Mouse (Mus musculus) adrenal gland, adult (tissue): ENCODE data around the gene Stox2.
"Not testable (repeated sequence)": the region's sequence is repeated elsewhere in the genome, so short reads cannot be mapped to it uniquely, and the experiment has no call there.

ENCODE experiments used
- DNase-seq, 2 experiments: peaks; one replicate each; pipeline ENCODE4 v3.0.0; 2022 to 2023; ENCODE audit warnings: low spot score in 1 of 2; ENCODE audit not compliant: inconsistent age in 2 of 2

Gene Stox2

DNA sequence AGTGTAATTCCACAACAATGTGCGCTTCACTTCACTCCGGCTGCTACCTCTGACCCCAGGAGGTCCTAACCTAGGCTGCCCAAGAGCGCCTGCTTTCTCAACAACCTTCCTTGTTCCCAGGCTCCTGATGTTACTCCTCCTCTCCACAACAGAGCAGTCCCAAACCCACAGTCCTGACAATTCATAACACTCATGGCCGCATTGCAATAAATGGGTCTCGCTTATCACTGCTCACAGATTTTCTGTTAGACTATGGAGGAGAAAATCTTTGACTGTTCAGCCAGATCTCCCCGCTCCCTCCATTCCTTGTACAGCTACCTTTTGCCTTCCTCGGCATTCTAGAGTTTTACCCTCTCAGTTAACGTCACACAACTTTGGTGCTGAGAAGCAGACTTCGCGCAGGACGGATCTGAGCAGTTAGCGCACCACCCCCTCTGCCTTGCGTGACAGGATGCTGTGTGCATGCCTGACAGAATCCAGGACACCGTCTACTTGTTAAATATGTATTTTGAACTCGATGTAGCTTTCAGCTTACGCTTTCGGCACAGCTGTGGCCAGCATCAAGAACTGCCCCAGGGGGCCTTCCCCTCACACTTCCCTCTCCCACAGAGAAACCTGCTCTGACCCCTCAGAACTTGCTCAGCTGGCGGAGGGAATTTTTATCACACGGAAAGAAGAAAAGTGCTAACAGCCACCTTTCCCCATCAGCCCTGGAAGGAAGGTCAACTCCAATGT lies at the start of gene Stox2:
Gene Stox2, minus strand, starts transcription at position 51 of the 735 bp plus-strand sequence.
- DNase-seq = no peak

DNA sequence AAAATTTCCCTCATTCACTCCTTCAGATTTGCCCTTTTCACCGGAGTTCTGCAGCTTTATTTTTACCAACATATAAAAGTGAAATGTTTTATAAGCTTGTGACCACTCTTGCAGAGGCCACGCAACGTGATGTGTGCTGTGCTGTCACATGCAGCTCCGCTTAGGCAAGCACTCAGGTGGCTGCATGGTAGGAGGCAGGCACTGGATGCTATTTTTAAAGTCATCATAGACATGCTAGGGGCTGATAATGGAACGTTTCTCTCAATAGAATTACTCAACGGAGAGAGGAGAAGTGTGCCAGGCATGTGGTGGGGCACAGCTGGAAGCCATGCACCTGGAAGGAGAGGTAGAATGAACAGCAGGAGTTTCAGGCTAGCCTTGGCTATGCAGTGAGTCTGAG lies 49.3 kb upstream of the Stox2 start:
- no peak for DNase-seq

DNA sequence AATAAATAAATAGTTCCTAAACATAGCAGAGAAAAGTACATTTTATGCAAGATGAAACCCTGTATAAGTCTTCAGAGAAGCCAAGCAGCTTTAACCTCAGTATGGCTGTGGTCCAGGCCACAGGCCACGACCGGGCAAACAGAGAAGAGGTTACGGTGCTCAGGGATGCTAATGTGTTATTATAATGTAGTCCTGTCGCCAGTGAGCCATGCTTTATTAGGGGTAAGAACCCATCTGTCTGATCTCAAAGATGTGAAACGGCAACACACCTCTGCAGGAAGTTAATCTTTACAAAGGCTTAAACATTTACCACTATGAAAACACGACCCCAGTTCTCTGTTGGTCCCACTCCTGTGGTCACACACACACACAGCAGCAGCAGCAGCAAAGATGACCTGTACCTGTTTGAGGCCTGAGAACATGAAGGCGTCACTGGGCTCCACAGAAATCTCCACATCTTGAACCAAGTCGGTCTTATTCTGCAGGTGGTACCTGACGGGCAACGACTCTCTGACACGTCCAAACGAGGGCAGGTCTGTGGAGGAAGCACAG lies 48.5 kb upstream of the Stox2 start:
- no peak for DNase-seq

DNA sequence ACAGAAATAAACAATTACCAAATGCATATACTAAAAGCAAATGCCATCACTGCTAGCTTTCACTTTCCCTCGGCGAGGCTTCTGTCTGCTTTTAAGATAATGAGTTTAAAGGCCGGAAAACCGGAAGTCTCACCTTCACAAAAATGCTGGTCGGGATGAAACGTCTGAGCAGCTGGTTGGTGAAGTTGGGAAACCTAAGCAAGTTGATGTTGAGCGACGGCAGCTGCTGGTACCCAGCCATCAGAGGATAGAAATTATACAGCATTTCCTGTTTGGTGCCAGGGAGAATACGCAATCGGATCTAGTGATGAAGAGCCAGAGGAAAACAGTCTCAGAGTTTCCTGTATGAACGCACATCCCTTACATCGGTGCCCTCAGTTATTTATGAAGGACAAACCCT lies 46.9 kb upstream of the Stox2 start:
- no peak for DNase-seq

DNA sequence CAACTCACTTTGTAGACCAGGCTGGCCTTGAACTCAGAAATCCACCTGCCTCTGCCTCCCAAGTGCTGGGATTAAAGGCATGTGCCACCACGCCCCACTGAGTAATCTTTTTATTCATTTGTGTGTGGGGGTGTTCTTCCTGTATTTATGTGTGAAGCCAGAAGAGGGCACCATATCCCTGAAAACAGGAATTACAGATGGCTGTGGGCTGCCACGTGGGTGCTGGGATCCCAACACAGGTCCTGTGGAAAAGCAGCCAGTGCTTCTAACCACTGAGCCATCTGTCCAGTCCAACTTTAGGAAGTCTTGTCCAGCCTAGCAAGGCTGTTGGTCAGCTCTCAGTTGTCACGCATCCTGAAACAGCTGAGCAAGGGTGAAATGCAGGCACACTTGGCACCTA lies 41.1 kb upstream of the Stox2 start:
- DNase-seq = no peak

DNA sequence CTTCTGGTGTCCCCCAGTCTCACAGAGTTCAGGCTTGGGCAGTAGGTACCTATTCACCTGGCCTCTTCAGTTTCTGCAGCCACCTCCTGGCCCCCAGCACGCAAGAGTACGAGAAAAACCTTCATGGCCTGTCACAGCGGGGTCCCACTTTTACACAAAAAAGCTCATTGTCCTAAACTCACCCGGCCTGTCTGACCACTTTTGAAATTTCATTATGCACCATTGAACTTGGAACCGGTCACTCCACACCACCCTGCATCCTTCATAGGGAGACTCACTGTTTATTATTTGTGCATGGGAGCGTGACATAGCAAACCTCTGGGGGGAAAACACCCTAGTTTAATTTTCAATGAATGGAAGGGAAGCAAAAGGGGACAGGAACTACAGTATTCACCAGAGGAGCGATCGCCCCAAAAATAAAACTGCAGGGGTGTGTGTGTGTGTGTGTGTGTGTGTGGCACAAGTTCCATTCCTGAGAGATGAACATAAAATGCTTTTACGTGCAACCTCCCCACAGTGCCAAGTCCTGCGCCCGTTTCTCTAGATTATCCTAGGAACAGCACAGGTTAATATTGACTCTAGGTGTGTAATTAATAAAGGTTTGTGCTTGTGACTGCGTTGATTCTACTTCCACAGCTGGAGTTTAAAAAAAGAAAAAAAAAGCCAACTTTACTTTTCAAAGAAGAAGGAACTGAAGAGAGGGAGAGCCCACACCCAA lies 36.4 kb upstream of the Stox2 start:
- DNase-seq = no peak

DNA sequence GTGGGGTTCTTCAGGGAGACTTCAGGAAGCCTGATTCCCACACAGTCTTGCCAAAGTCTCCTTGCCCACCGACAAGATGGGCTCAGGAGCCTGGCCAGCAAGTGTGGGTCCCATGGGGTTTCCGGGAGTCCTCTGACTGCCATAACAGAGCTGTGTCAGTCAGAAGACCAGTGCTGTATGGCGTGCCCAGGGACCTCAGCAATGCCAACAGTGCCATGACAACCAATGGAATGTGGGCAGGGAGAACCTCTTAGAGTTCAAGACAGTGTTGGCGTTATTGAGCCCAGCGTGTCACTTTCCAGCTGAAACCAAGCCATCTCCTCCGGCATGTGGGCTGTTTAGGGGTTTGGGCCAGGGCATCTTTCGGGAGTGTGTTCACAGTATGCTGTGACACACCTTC lies 33.9 kb upstream of the Stox2 start:
- DNase-seq = no peak

DNA sequence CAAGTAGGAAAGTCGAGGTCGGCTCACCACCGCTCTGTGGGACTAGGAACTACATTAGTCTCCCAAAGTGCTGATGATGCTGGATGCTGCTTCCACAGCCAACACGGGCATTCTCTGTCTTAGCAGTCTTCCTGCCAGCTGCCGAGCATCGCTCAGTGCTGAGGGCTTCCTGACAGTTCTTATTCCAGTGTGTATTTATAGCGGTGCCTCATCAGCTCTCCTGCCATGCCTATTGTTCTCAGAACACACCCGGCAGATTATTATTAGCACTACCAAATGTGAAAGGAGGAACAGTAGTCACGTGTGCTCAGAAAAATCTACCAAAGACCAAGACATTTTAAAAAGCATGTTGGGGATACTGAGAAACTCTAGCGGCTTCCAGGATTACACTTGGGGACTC lies 15.5 kb upstream of the Stox2 start:
- peak; percentile 24 to 41 for DNase-seq

DNA sequence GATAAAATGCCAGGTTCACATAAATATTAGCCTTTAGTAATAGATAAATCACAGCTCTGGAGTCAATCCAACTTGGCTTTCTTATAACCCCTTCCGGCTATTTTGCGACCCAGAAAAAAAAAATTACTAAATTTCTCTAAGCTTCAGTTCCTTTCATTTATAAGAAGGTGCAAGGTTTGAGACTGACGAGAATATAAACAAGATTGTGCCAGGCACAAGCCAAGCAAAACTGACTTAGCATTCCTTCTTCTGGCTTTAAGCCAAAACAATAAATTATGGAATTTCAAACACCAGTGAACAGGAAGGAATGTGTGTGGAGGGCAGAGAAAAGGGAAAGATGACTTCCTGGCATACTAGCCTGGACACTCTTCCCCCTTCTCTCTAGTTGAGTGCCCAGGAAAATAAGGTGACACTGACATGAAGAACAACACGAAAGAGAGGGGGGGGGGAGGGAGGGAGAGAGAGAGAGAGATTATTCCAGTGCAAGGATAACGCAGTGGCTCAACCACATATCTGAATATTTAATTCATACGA lies 13.1 kb upstream of the Stox2 start:
- DNase-seq = peak in 1 of 2 experiments; percentile 23

DNA sequence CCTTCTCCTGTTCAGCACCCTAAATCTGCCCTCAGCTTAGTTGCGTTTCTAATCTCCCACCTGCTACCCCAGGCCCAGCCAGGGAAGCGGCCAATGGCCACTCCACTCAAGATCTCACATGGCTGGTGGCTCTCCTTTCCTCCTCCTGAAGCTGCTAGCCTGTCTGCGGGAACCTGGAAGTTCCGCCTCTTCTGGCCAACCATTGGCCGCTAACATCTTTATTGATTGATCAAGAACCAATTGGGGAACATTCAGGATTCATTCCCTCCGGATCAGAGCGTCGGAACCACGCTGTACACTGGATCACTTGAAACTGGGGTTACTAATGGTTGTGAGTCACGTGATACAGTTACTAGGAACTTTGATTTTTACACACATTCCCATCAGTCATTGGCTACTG lies 12.4 kb upstream of the Stox2 start:
- DNase-seq = peak in 1 of 2 experiments; percentile 21

DNA sequence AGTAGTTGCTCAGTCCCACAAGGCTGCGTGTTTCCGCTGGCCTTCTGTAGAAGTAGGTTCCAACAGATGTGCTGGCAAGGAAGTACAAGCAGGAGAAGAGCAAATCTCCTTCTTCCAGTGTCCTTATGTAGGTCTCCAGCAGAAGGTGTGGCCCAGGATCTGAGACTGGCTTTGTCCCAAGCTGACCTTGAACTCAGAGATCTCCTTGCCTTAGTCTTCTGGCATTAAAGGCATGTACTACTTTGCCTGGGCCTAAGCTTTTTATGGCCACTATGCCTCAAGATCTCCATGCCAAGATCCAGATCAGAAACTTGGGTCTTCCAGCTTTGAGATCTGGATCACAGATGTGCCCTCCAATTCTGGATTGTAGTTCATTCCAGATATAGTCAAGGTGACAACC lies 3.0 kb upstream of the Stox2 start:
- DNase-seq = not testable (repeated sequence)

DNA sequence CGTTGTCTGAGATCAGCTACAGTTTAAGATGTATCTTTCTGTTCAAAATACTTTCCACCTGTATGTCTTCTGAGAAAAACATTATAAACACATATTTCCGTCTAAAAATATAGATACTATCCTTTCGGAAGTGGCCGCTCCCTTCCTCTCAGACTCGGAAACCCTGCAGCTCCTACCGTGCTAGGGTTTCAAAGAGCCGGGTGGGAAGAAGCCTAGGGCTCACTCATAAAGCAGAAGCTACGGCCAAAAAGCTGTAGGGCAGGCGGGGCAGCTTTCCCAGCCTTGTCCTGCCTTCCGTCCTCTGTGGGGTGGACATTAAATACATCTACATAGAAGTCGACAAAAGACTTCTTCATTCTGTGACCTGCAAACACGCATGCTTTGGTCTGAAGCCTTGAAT lies 6.9 kb downstream of the Stox2 start:
- no peak for DNase-seq

DNA sequence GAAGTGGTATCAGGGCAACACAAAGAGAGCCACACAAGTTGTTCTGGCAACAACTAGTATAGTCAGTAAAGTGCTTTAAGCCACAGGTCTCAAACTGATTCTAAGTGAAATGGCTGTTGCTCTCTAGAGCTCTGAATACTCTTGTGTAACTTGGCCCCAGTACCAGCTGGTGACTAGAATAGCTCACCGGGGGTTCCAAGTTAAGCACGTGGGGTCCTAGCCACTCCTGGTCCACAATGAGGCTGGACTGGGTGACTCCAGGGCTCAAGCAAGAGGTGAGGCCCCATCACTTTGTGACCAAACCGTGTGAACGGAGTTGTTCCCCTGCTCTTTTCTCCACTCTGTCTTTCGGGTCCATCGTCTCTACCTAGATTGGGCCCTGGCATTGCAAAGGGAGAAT lies 8.2 kb downstream of the Stox2 start:
- no peak for DNase-seq

DNA sequence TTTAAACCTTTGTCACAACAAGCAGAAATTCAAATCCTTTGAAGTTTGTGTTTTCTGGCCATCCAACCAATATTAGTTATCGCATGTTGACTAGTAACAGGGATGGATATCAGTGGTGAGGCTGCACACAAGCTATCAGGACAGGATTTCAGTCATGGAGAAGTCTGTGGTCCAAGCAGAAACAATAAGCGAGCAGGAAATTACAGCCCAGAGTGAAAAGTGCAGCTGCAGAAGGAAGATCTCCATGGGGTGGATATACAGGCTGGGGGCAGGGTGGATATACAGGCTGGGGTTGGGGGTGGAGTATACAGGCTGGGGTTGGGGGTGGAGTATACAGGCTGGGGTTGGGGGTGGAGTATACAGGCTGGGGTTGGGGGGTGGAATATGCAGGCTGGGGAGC lies 10.3 kb downstream of the Stox2 start:
- DNase-seq = no peak

DNA sequence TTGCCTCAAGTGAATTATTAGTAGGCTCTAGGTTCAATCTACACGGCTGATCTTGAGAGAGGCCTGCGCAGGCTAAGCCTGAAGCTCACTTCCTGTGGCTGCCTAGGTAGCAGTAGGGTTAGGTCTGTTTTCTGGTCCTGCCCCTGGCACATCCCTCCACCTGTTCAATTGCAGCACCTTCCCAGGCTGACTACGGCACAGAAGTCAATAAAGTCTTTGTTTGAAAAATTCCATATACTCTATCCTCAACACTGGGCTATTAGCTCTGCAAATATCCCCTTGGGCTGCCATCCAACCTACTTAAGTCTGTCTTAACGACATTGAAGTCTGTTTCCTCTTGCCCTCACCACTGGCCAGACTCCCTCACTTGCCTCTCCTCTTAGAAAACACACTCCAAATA lies 10.8 kb downstream of the Stox2 start:
- DNase-seq = no peak

DNA sequence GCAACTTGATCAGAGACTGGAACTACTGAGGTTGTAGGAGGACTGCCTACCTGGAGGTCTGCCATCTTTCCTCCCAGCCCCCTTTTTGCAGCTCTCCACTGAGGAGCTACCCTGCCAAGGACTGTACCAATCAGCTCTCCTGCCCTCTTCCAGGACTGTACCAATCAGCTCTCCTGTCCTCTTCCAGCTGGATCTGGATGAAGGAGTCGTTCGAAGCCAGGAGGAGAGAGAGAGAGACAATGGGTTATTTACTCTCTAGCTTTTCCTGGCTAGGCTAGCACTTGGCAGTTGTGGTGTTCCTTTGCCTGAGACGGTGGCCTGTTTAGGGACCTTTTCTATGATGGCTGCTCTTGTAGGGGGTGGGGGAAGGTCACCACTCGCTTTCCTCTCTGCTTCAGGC lies 14.9 kb downstream of the Stox2 start:
- DNase-seq = no peak

DNA sequence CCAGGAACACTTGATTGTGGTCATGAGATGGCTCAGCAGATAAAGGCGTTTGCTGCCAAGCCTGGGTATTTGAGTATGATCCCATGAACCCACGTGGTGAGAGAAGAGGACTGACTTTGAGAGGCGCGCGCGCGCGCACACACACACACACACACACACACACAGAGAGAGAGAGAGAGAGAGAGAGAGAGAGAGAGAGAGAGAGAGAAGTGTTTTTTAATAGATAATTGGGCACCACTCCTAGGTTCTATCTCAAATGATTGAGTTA lies 32.0 kb downstream of the Stox2 start:
- DNase-seq = peak in 1 of 2 experiments; percentile 16

DNA sequence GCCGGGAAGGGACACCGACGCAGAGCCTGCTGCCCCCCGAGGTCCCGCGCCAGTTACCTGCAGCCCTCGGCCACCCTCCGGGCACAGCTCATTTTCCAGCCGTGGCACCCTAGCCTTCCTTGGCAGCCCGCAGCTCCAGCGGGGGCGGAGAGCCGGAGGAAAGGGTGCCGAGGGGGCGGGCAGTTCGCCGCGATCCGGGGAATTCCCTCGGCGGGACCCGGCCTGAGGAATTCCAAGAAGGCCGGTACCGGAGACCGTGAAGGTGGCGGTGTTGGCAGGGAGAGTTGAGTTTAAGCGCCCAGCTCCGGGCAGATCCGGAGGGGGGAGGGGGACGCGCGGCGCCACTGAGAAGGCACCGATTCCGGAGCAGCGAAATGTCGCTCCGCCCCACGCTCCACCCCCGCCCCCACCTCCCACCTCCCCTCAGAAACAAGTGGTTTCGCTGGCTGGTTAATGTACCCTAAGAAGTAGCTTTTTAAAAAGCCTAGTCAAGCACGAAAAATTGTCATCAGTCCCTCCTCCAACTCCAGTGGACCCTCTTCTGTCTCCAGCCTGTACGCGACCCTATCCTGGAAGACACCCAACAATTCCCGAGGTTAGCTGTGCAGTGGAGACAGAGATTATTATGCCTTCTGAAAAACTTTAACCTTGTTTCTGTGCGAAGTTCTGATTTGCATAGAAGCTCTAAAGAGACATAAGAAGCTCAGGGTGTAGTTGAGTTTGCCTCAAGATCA lies 32.5 kb downstream of the Stox2 start:
- peak; percentile 61 to 83 for DNase-seq

DNA sequence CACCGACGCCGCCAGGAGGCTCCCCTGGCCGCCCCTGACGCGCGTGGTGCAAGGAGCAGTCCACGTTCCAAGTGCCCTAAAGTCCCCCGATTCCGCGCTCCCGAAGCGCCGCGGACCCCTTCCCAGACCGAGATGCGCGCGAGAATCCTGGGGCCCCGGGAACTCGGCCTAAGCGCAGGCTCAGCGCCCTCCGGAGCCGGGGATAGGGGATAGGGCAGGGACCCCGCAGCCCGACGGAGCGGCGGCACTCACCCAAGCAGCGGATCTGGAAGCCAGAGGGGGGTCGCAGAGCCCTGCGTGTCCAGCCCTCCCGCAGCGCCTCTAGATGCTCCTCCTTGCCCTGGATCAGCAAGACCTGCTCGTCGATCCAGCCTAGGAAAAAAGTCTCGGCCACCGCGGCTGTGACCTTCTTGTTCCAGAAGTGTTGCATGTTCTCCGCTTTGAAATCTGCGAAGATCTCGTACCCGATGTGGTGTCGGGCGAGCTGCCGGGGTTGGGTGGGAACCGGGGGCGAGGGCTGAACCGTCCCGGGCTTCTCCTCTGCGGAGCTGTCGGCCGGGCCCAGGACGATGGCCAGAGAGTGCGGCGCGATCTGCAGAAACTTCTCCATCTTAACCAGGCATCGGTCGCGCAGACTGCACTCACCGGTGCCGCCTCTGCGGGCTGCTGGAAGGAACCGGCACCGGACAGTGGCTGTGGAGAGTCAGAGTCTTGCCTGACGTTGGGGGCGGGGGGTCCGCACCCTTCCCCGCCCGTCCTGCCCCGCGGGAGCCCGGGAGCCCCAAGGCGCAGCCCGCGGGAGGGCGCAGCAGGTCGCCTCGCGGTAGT lies 33.3 kb downstream of the Stox2 start:
- peak; percentile 27 to 73 for DNase-seq

DNA sequence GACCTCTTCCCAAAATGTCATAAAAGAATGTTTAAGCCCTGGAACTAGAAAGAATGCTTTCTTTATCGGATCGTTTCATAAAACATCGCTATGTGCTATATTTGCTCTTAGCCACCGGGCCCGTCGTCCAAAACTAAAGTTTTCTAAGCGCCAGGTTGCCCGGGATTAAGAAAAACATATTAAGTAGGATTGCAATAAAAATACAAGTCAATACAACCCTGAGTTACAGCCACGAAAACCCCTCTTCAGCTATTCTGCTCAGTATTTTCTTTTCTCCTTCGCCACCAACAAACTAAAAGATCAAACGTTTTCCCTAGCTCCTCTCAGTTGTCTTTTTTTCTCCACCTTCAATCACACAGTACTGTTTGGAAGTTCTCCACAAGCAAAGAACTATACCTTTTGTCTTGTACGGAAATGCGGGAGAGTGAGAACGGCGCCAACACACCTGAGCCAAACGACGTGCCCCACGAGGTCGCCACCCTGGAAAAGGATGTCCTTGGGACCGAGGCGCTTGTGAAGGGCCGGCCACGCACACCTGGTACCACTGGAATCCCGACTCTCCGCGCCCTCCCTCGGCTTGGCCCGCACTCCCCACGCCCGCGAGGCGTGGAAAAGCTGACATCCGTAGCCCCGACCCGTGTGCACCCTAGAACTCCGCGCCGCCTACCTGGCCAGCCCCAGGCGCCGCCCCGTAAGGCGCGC lies 34.0 kb downstream of the Stox2 start:
- peak; percentile 12 to 28 for DNase-seq
